Mouse (Mus musculus): ENCODE measurements at regions not wholly inside any gene's neighbourhood (a gene's known extent, or its start where the extent isn't known, plus 50 kb on each side); places are given as distances from the start of the nearest gene placed in this dataset. TPM values are rescaled to one million over a fixed set of nuclear protein-coding genes. Genes with fewer than 3 reads are reported as not detected.

- no peaks in the 10 kb centered on the region for H3K27me3 ChIP-seq (ENCODE audit: insufficient read depth, low read length)
- ATAC-seq (replicated peaks; ENCODE audit: low FRiP score, low read depth) = no peak
- no peak for TF ChIP-seq CTCF (IDR thresholded peaks at IDR 0.05; ENCODE audit: low read depth)
- no peak overlapping the region for H3K4me3 ChIP-seq (replicated peaks; ENCODE audit: low read depth, low read length)
- no peak for DNase-seq (ENCODE audit: low spot score)
- no peak overlapping the region for H3K27ac ChIP-seq
- no peak overlapping the region for H3K9ac ChIP-seq (ENCODE audit: low read depth, low read length)
- WGBS = 63% methylated on average over 6 of the region's 6 CpGs
- no peaks in the 10 kb centered on the region for H3K4me1 ChIP-seq (replicated peaks; ENCODE audit: insufficient read depth, low read length)
- no peaks in the 10 kb centered on the region for H3K36me3 ChIP-seq (ENCODE audit: insufficient read depth, low read length)
- H3K4me2 ChIP-seq (ENCODE audit: low read length) = no peak overlapping the region
- no peaks in the 10 kb centered on the region for H3K9me3 ChIP-seq (replicated peaks; ENCODE audit: low read length)
Observed at GRCm38 (mm10) chr8:36036271-36036670, 270.7 kb downstream of the Gm19410 start.

GRCm38 (mm10) chr8:36041222-36041864 is 275.8 kb downstream of the Gm19410 start:
- H3K4me3 ChIP-seq (replicated peaks; ENCODE audit: low read depth, low read length) = no peak overlapping the region
- TF ChIP-seq CTCF (IDR thresholded peaks at IDR 0.05; ENCODE audit: low read depth) = no peak
- H3K27me3 ChIP-seq (ENCODE audit: insufficient read depth, low read length) = no peaks in the 10 kb centered on the region
- 41% methylated on average over 6 of the region's 6 CpGs for WGBS
- DNase-seq (ENCODE audit: low spot score) = no peak
- no peak overlapping the region for H3K9ac ChIP-seq (ENCODE audit: low read depth, low read length)
- no peaks in the 10 kb centered on the region for H3K9me3 ChIP-seq (replicated peaks; ENCODE audit: low read length)
- H3K4me2 ChIP-seq (ENCODE audit: low read length) = no peak overlapping the region
- H3K4me1 ChIP-seq (replicated peaks; ENCODE audit: insufficient read depth, low read length) = no peaks in the 10 kb centered on the region
- ATAC-seq (replicated peaks; ENCODE audit: low FRiP score, low read depth) = no peak
- H3K27ac ChIP-seq = no peak overlapping the region
- no peaks in the 10 kb centered on the region for H3K36me3 ChIP-seq (ENCODE audit: insufficient read depth, low read length)

GRCm38 (mm10) chr8:36042594-36042993 is 277.0 kb downstream of the Gm19410 start:
- no peak overlapping the region for H3K27ac ChIP-seq
- no peaks in the 10 kb centered on the region for H3K9me3 ChIP-seq (replicated peaks; ENCODE audit: low read length)
- H3K9ac ChIP-seq (ENCODE audit: low read depth, low read length) = no peak overlapping the region
- H3K4me2 ChIP-seq (ENCODE audit: low read length) = no peak overlapping the region
- ATAC-seq (replicated peaks; ENCODE audit: low FRiP score, low read depth) = no peak
- no peaks in the 10 kb centered on the region for H3K27me3 ChIP-seq (ENCODE audit: insufficient read depth, low read length)
- 84% methylated on average over 4 of the region's 4 CpGs for WGBS
- TF ChIP-seq CTCF (IDR thresholded peaks at IDR 0.05; ENCODE audit: low read depth) = no peak
- H3K4me3 ChIP-seq (replicated peaks; ENCODE audit: low read depth, low read length) = no peak overlapping the region
- DNase-seq (ENCODE audit: low spot score) = no peak
- H3K36me3 ChIP-seq (ENCODE audit: insufficient read depth, low read length) = no peaks in the 10 kb centered on the region
- no peaks in the 10 kb centered on the region for H3K4me1 ChIP-seq (replicated peaks; ENCODE audit: insufficient read depth, low read length)

Small RNA genes in the stretch of these regions (microRNA-seq; reads per million reads assigned to microRNA genes)
- gene Gm22030 = not detected

Measured in kidney, postnatal 0 days (tissue).